Mouse (Mus musculus) liver, postnatal 0 days (tissue): Measurements from ENCODE around the gene Ncoa1.

Experiments
- CTCF ChIP-seq: sonication (generic); IDR thresholded peaks from 2 replicates; pipeline ENCODE4 v1.5.1; 2016; ENCODE audit warnings: antibody characterized with exemption, low read depth
- EP300 ChIP-seq: IDR thresholded peaks from 2 replicates; pipeline ENCODE4 v1.6.1; 2016; ENCODE audit warnings: antibody characterized with exemption, low read depth, mild to moderate bottlenecking

GRCm38 (mm10) chr12:4501916-4502315, 24.9 kb upstream of the Ncoa1 start:
- no peak for TF ChIP-seq CTCF
- peak; percentile 96 for TF ChIP-seq EP300
